Mouse (Mus musculus) myocyte (in vitro differentiated cells): ENCODE data around the gene Fam214a. TPM values are rescaled to one million over a fixed set of nuclear protein-coding genes. Genes with fewer than 3 reads are reported as not detected.

Experiments used
- H3K27me3 ChIP-seq: one replicate; pipeline ENCODE4 v1.6.1; 2011; ENCODE audit not compliant: control insufficient read depth, insufficient read depth, insufficient read length
- H3K36me3 ChIP-seq: one replicate; pipeline ENCODE4 v1.6.1; 2011; ENCODE audit not compliant: control insufficient read depth, insufficient read depth
- H3K4me2 ChIP-seq: one replicate; pipeline ENCODE4 v1.6.1; 2011; ENCODE audit warnings: low read depth, control low read depth
- H3K4me3 ChIP-seq: one replicate; pipeline ENCODE4 v1.5.1; 2011; ENCODE audit warnings: mild to moderate bottlenecking, control low read depth, moderate library complexity
- H3K79me2 ChIP-seq: one replicate; pipeline ENCODE4 v1.6.1; 2011; ENCODE audit not compliant: control insufficient read depth, insufficient read depth
- H3ac ChIP-seq: one replicate; pipeline ENCODE4 v1.6.1; 2011; ENCODE audit not compliant: control insufficient read depth, insufficient read length
- CEBPB ChIP-seq: IDR thresholded peaks from 2 replicates; pipeline ENCODE4 v1.6.1; 2011; ENCODE audit warnings: mild to moderate bottlenecking, moderate library complexity; ENCODE audit not compliant: poor library complexity, insufficient read depth, severe bottlenecking
- E2F4 ChIP-seq: IDR thresholded peaks from one replicate; pipeline ENCODE4 v1.6.1; 2011; ENCODE audit warnings: mild to moderate bottlenecking, control low read depth, moderate library complexity; ENCODE audit not compliant: insufficient read depth
- MAX ChIP-seq: IDR thresholded peaks from one replicate; pipeline ENCODE4 v1.6.1; 2011; ENCODE audit warnings: low read depth, mild to moderate bottlenecking, control low read depth
- MYOD1 ChIP-seq, 3 experiments: IDR thresholded peaks; one replicate each; pipeline ENCODE4 v1.6.1; 2011; ENCODE audit warnings: control low read depth in 2 of 3, low read depth in 2 of 3, mild to moderate bottlenecking in 2 of 3, moderate library complexity in 1 of 3; ENCODE audit not compliant: insufficient read length in 2 of 3, control insufficient read depth in 1 of 3
- MYOG ChIP-seq, 3 experiments: IDR thresholded peaks; one replicate each; pipeline ENCODE4 v1.6.1; 2011; ENCODE audit warnings: control low read depth in 2 of 3, low read depth in 2 of 3, mild to moderate bottlenecking in 2 of 3; ENCODE audit not compliant: insufficient read length in 2 of 3, control insufficient read depth in 1 of 3, insufficient read depth in 1 of 3
- POLR2A ChIP-seq: IDR thresholded peaks from one replicate; pipeline ENCODE4 v1.6.1; 2011; ENCODE audit warnings: low read depth, mild to moderate bottlenecking, control low read depth, moderate library complexity; ENCODE audit not compliant: insufficient read length
- POLR2AphosphoS2 ChIP-seq: IDR thresholded peaks from one replicate; pipeline ENCODE4 v1.6.1; 2011; ENCODE audit warnings: low read depth, control low read depth; ENCODE audit not compliant: insufficient read length
- REST ChIP-seq: IDR thresholded peaks from one replicate; pipeline ENCODE4 v1.6.1; 2011; ENCODE audit warnings: mild to moderate bottlenecking, control low read depth, moderate library complexity; ENCODE audit not compliant: insufficient read depth, insufficient read length
- SRF ChIP-seq: IDR thresholded peaks from one replicate; pipeline ENCODE4 v1.6.1; 2011; ENCODE audit warnings: low read depth; ENCODE audit not compliant: control insufficient read depth, insufficient read length
- TCF12 ChIP-seq: IDR thresholded peaks from one replicate; pipeline ENCODE4 v1.6.1; 2011; ENCODE audit warnings: mild to moderate bottlenecking, control low read depth; ENCODE audit not compliant: poor library complexity, insufficient read depth, severe bottlenecking
- TCF3 ChIP-seq: IDR thresholded peaks from one replicate; pipeline ENCODE4 v1.6.1; 2011; ENCODE audit warnings: low read depth, control low read depth; ENCODE audit not compliant: insufficient read length
- USF1 ChIP-seq: IDR thresholded peaks from one replicate; pipeline ENCODE4 v1.6.1; 2011; ENCODE audit warnings: low read depth, mild to moderate bottlenecking, control low read depth, moderate library complexity
- polyA plus RNA-seq: library from polyadenylated mRNA; unstranded; fragments of >200 nt; fragmentation: generic; extraction: Trizol; gene quantifications from one replicate; pipeline ENCODE4 v1.2.1, GENCODE M21; 2012; ENCODE audit warnings: missing spikeins

Gene Fam214a
- polyA plus RNA-seq, 1 experiment: 2.6 TPM

DNA sequence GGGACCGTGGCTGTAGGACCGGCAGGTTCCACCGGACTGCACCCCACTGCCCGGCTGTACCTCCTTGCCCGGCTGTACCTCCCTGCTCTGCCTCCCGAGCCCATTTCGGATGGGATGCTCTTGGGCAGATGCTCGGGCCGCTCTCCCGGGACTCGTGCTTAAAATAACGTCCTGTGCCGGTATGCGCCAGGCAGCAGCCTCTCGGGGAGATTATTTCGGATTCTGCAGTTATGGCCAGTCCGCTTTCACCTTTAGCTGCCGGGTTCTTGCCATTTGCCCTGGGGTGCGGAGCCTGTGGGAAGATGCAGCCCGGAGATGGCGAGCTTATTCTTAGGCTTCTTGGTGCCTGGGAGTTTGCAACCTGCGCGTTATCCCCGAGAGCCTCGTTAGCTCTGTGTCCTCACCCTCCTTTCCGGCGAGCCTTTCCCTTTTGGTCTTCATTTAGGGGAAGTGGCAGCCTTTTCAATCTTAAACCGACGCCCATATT, 119.1 kb downstream of the Fam214a start:
- H3ac ChIP-seq: peak overlapping the region; percentile 89
- H3K27me3 ChIP-seq: no peaks in the 10 kb centered on the region
- H3K36me3 ChIP-seq: no peaks in the 10 kb centered on the region
- TF ChIP-seq POLR2AphosphoS2 (no peak), MYOG (IDR thresholded peaks at IDR 0.05; ENCODE audit: control insufficient read depth in 1 of 3, insufficient read depth in 1 of 3, insufficient read length in 2 of 3, low read depth in 2 of 3) (no peak), TCF3 (no peak), CEBPB (no peak), MAX (no peak), REST (no peak), MYOD1 (IDR thresholded peaks at IDR 0.05; ENCODE audit: control insufficient read depth in 1 of 3, insufficient read length in 2 of 3, low read depth in 2 of 3) (no peak), SRF (no peak), E2F4 (no peak), USF1 (no peak), POLR2A (no peak), TCF12 (no peak)
- peak overlapping the region; percentile 76 for H3K4me3 ChIP-seq
- H3K79me2 ChIP-seq: peaks cover 46% of the 10 kb centered on the region
- H3K4me2 ChIP-seq: peak overlapping the region; percentile 90

DNA sequence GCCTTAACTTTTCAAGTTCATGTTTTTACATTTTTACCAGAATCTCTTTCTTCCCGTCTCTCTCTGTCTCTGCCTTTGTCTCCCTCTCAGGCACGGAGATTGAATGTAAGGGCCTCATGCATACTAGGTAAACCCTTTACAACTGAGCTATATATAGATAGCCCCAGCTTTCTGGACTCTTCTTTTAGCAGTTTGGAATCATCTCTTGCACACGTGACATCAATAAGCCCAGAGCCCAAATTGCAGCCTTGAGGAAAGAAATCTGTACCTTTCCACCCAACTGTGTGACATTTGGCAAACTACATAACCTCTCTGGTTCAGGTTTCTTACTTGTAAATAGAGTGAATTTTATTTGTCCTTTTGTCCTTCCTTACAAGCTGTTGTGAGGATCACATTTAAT, 119.7 kb downstream of the Fam214a start:
- TF ChIP-seq CEBPB (no peak), POLR2AphosphoS2 (no peak), MAX (no peak), MYOD1 (IDR thresholded peaks at IDR 0.05; ENCODE audit: control insufficient read depth in 1 of 3, insufficient read length in 2 of 3, low read depth in 2 of 3) (no peak), MYOG (IDR thresholded peaks at IDR 0.05; ENCODE audit: control insufficient read depth in 1 of 3, insufficient read depth in 1 of 3, insufficient read length in 2 of 3, low read depth in 2 of 3) (no peak), TCF3 (no peak), SRF (no peak), USF1 (peak; percentile 85)
- H3ac ChIP-seq: peak overlapping the region; percentile 89
- peak overlapping the region; percentile 90 for H3K4me2 ChIP-seq
- peaks cover 48% of the 10 kb centered on the region for H3K79me2 ChIP-seq
- peak overlapping the region; percentile 76 for H3K4me3 ChIP-seq
- no peaks in the 10 kb centered on the region for H3K36me3 ChIP-seq
- H3K27me3 ChIP-seq: no peaks in the 10 kb centered on the region

DNA sequence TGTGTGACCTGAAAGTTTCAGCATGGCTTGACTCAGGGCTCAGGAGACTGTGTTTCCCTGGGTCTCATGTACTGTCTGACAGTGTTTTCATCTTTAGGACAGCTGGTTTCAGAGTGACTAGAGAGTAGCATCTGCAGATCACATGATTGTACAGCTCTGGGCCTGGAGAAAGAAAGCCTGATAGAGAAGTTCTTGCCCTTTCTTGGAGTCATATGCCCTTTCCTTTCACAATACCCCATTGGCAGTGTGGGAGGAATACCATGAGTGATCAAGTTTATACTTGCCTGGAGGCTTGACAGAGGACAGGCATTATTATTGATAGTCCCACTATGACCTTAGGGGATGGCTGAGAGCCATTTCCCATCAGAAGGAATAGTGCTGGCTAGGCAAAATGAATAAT, 124.5 kb downstream of the Fam214a start:
- Histone ChIP-seq H3K4me2 (no peak overlapping the region), H3K27me3 (no peaks in the 10 kb centered on the region), H3K4me3 (no peak overlapping the region), H3K36me3 (no peaks in the 10 kb centered on the region), H3ac (no peak overlapping the region), H3K79me2 (peaks cover 74% of the 10 kb centered on the region)
- no peak for TF ChIP-seq POLR2AphosphoS2
- peak; percentile 49 for TF ChIP-seq USF1
- no peak for TF ChIP-seq POLR2A

Other genes with a start within 250 kb of the Fam214a start
- gene Onecut1, start 91.0 kb upstream of the Fam214a start, polyA plus RNA-seq: not detected
- gene Arpp19, start 84.7 kb downstream of the Fam214a start, polyA plus RNA-seq: 160 TPM
- gene Myo5a, start 118.1 kb downstream of the Fam214a start, polyA plus RNA-seq: 15.4 TPM